ENCODE assay signal across 20 mouse cellular contexts in genomic region chr12:83352640-83353039, GRCm38 (mm10).
A peak's percentile ranks its signal among the peaks of the same experiment; 100 is the strongest.
DNase-seq lines count a peak whose midpoint lies in the region; ATAC-seq and TF ChIP-seq lines count a peak whose summit lies in the region.
"Had no signal": no experiment of that assay in that cellular context is flagged by ENCODE, and none has a peak within 500 bp of the region (broad histone marks: within the 10 kb centered on the region; RNA-seq: fewer than 3 reads in every experiment).

No protein-coding gene starts in this region.

- no peak for TF ChIP-seq CTCF in kidney, adult 2 months (conservative IDR thresholded peaks at IDR 0.05; ENCODE audit: insufficient read depth, insufficient read length, low read depth, low read length)

- DNase-seq in kidney, adult 2 months: peak; percentile 23
- no peak for DNase-seq in kidney, postnatal 36 days
- DNase-seq in gastrocnemius, postnatal 25 days: peak; percentile 66
- peak; percentile 82 for DNase-seq in heart, embryonic 10.5 days (ENCODE audit: low spot score)
- DNase-seq in heart, postnatal 14 days: peak; percentile 30 to 42
- no peak for DNase-seq in forebrain, embryonic 11.5 days (ENCODE audit: low spot score)
- DNase-seq in yolk sac, embryonic 10.5 days (ENCODE audit: low spot score): no peak
- DNase-seq: layer of hippocampus, postnatal 36 days; left cerebral cortex, postnatal 4 days; lung, postnatal 10 days; right cerebral cortex, postnatal 4 days; thymus, adult 2 months had no signal

- WGBS in kidney, adult 2 months: 76% methylated on average over 6 of the region's 6 CpGs
- WGBS in heart, embryonic 10.5 days: 26% methylated on average over 6 of the region's 6 CpGs
- 87% methylated on average over 6 of the region's 6 CpGs for WGBS in forebrain, embryonic 11.5 days

- no peaks in the 10 kb centered on the region for H3K4me1 ChIP-seq in kidney, adult 2 months (ENCODE audit: control insufficient read depth, insufficient read depth, low read length)
- peaks cover 62% of the 10 kb centered on the region for H3K4me1 ChIP-seq in heart, embryonic 10.5 days
- no peaks in the 10 kb centered on the region for H3K4me1 ChIP-seq in forebrain, embryonic 11.5 days (replicated peaks; ENCODE audit: control insufficient read depth, insufficient read depth, low read length)
- H3K4me1 ChIP-seq: embryonic facial prominence, embryonic 12.5 days; forebrain, embryonic 12.5 days; hindbrain, embryonic 12.5 days; intestine, embryonic 15.5 days; megakaryocyte, embryonic 14.5 days; neural tube, embryonic 12.5 days had no signal

- no peaks in the 10 kb centered on the region for H3K36me3 ChIP-seq in kidney, adult 2 months (ENCODE audit: control insufficient read depth, insufficient read depth, low read length)
- H3K36me3 ChIP-seq in heart, embryonic 10.5 days: peaks cover 14% of the 10 kb centered on the region; the same call in 1 of the 2 replicates
- H3K36me3 ChIP-seq in forebrain, embryonic 11.5 days (ENCODE audit: control insufficient read depth, insufficient read depth, low read length): no peaks in the 10 kb centered on the region
- H3K36me3 ChIP-seq: embryonic facial prominence, embryonic 12.5 days; forebrain, embryonic 12.5 days; hindbrain, embryonic 12.5 days; intestine, embryonic 15.5 days; neural tube, embryonic 12.5 days had no signal

- ATAC-seq in forebrain, embryonic 11.5 days (replicated peaks; ENCODE audit: low FRiP score): no peak
- ATAC-seq: CD4-positive, CD25-positive, alpha-beta regulatory T cell, adult 4 months; intestine, embryonic 15.5 days; liver, embryonic 12.5 days had no signal

- no peak overlapping the region for H3K4me2 ChIP-seq in forebrain, embryonic 11.5 days (ENCODE audit: low read depth, low read length, severe bottlenecking)
- H3K4me2 ChIP-seq: embryonic facial prominence, embryonic 12.5 days; forebrain, embryonic 12.5 days; hindbrain, embryonic 12.5 days; intestine, embryonic 15.5 days; liver, embryonic 12.5 days; neural tube, embryonic 12.5 days had no signal

- no peaks in the 10 kb centered on the region for H3K27me3 ChIP-seq in kidney, adult 2 months (replicated peaks; ENCODE audit: control insufficient read depth, insufficient read depth, low read length)
- no peaks in the 10 kb centered on the region for H3K27me3 ChIP-seq in heart, embryonic 10.5 days (ENCODE audit: insufficient read depth, poor library complexity, severe bottlenecking)
- no peaks in the 10 kb centered on the region for H3K27me3 ChIP-seq in forebrain, embryonic 11.5 days (ENCODE audit: control insufficient read depth, insufficient read depth, low read length)
- H3K27me3 ChIP-seq: embryonic facial prominence, embryonic 12.5 days; forebrain, embryonic 12.5 days; hindbrain, embryonic 12.5 days; intestine, embryonic 15.5 days; liver, embryonic 12.5 days; neural tube, embryonic 12.5 days had no signal

- H3K27ac ChIP-seq in kidney, adult 2 months (ENCODE audit: insufficient read depth, low read depth, low read length): no peak overlapping the region
- peak overlapping the region; percentile 75 for H3K27ac ChIP-seq in heart, embryonic 10.5 days
- no peak overlapping the region for H3K27ac ChIP-seq in forebrain, embryonic 11.5 days (ENCODE audit: low read depth, low read length)
- H3K27ac ChIP-seq: embryonic facial prominence, embryonic 12.5 days; forebrain, embryonic 12.5 days; hindbrain, embryonic 12.5 days; intestine, embryonic 15.5 days; liver, embryonic 12.5 days; neural tube, embryonic 12.5 days had no signal

- no peak for TF ChIP-seq POLR2A in kidney, adult 2 months (IDR thresholded peaks at IDR 0.05; ENCODE audit: low read depth, low read length)

- H3K9ac ChIP-seq in forebrain, embryonic 11.5 days (ENCODE audit: low read length): no peak overlapping the region
- H3K9ac ChIP-seq: embryonic facial prominence, embryonic 12.5 days; forebrain, embryonic 12.5 days; hindbrain, embryonic 12.5 days; intestine, embryonic 15.5 days; liver, embryonic 12.5 days; neural tube, embryonic 12.5 days had no signal

- no peak overlapping the region for H3K4me3 ChIP-seq in kidney, adult 2 months (ENCODE audit: insufficient read depth, low read depth, low read length)
- peak overlapping the region; percentile 12; the same call in 1 of the 2 replicates for H3K4me3 ChIP-seq in heart, embryonic 10.5 days
- no peak overlapping the region for H3K4me3 ChIP-seq in forebrain, embryonic 11.5 days (ENCODE audit: low read depth, low read length)
- H3K4me3 ChIP-seq: embryonic facial prominence, embryonic 12.5 days; forebrain, embryonic 12.5 days; hindbrain, embryonic 12.5 days; intestine, embryonic 15.5 days; liver, embryonic 12.5 days; megakaryocyte, embryonic 14.5 days; neural tube, embryonic 12.5 days had no signal

- H3K9me3 ChIP-seq in heart, embryonic 10.5 days: no peaks in the 10 kb centered on the region
- no peaks in the 10 kb centered on the region for H3K9me3 ChIP-seq in forebrain, embryonic 11.5 days (ENCODE audit: control insufficient read depth, low read length)
- H3K9me3 ChIP-seq: embryonic facial prominence, embryonic 12.5 days; forebrain, embryonic 12.5 days; hindbrain, embryonic 12.5 days; intestine, embryonic 15.5 days; liver, embryonic 12.5 days; neural tube, embryonic 12.5 days had no signal

- intact Hi-C loops in heart, postnatal 14 days (cut with DNase I): no loop called here

Comparison
In these comparisons a context has a peak if more than half of its experiments do, and no peak if none do; other contexts are left out.
1. DNase-seq: peak in kidney, adult 2 months (single experiment), gastrocnemius, postnatal 25 days (single experiment), heart, embryonic 10.5 days (single experiment) and heart, postnatal 14 days (2 of 2); none in kidney, postnatal 36 days (0 of 2), forebrain, embryonic 11.5 days (single experiment) and yolk sac, embryonic 10.5 days (single experiment).